Mouse (Mus musculus): ENCODE measurements around the gene Mrc2.

GRCm38 (mm10) chr11:105264506-105264905 is 27.9 kb upstream of the Mrc2 start:
- TF ChIP-seq ZKSCAN1 (IDR thresholded peaks at IDR 0.05; ENCODE audit: borderline replicate concordance, low read depth, low read length) (no peak), PAX5 (IDR thresholded peaks at IDR 0.05; ENCODE audit: low read length) (no peak), EP300 (IDR thresholded peaks at IDR 0.05; ENCODE audit: low read length) (no peak), CTCF (conservative IDR thresholded peaks at IDR 0.05 in 1 of 2, IDR thresholded peaks at IDR 0.05 in 1 of 2; ENCODE audit: low read depth in 2 of 2, low read length in 2 of 2) (no peak), MXI1 (IDR thresholded peaks at IDR 0.05; ENCODE audit: low read depth, low read length) (no peak), POLR2A (IDR thresholded peaks at IDR 0.05; ENCODE audit: low read depth, low read length) (no peak), TCF12 (IDR thresholded peaks at IDR 0.05; ENCODE audit: low read depth, low read length) (no peak), ZC3H11A (IDR thresholded peaks at IDR 0.05; ENCODE audit: low read depth, low read length) (no peak), POLR2AphosphoS2 (IDR thresholded peaks at IDR 0.05; ENCODE audit: low read depth, low read length) (no peak), SMC3 (IDR thresholded peaks at IDR 0.05; ENCODE audit: low read depth, low read length) (no peak)
